Mouse (Mus musculus): ENCODE data around the gene Dnajc5g.

- no peak for TF ChIP-seq GATA1 (IDR thresholded peaks at IDR 0.05; ENCODE audit: borderline replicate concordance, low read length)
- TF ChIP-seq FLI1 (IDR thresholded peaks at IDR 0.05; ENCODE audit: low read length): no peak
Observed at GRCm38 (mm10) chr5:31151746-31152145, 45.7 kb downstream of the Dnajc5g start.

Measured in megakaryocyte, embryonic 14.5 days (primary cell).